Mouse (Mus musculus) testis, adult 2 months (tissue): ENCODE measurements around the gene Pawr. TPM values are rescaled to one million over a fixed set of nuclear protein-coding genes. Genes with fewer than 3 reads are reported as not detected.

Source experiments
- H3K27ac ChIP-seq: fragments of 200-500 bp; 2 replicates; pipeline ENCODE4 v1.5.1; 2012; ENCODE audit warnings: low read depth, low read length; ENCODE audit not compliant: control insufficient read depth, insufficient read depth
- H3K27me3 ChIP-seq: fragments of 200-500 bp; 2 replicates; pipeline ENCODE4 v1.6.1; 2012; ENCODE audit warnings: mild to moderate bottlenecking, low read length, moderate library complexity; ENCODE audit not compliant: control insufficient read depth, insufficient read depth
- H3K36me3 ChIP-seq: fragments of 200-500 bp; 2 replicates; pipeline ENCODE4 v1.6.1; 2012; ENCODE audit warnings: mild to moderate bottlenecking, low read length; ENCODE audit not compliant: control insufficient read depth, insufficient read depth
- H3K4me1 ChIP-seq: fragments of 200-500 bp; 2 replicates; pipeline ENCODE4 v1.6.1; 2012; ENCODE audit warnings: low read length; ENCODE audit not compliant: control insufficient read depth, insufficient read depth
- H3K4me3 ChIP-seq: fragments of 200-500 bp; 2 replicates; pipeline ENCODE4 v1.5.1; 2012; ENCODE audit warnings: low read depth, mild to moderate bottlenecking, low read length, moderate library complexity, mixed read lengths; ENCODE audit not compliant: control insufficient read depth
- CTCF ChIP-seq: fragments of 200-500 bp; IDR thresholded peaks from 2 replicates; pipeline ENCODE4 v1.5.1; 2012; ENCODE audit warnings: low read depth, mild to moderate bottlenecking, inconsistent platforms, low read length, moderate library complexity; ENCODE audit not compliant: control insufficient read depth, insufficient read depth, insufficient replicate concordance
- POLR2A ChIP-seq: fragments of 200-500 bp; IDR thresholded peaks from 2 replicates; pipeline ENCODE4 v1.6.1; 2012; ENCODE audit warnings: low read depth, mild to moderate bottlenecking, inconsistent platforms, low read length, moderate library complexity; ENCODE audit not compliant: control insufficient read depth
- polyA plus RNA-seq: library from polyadenylated mRNA; depleted of rRNA; stranded (reverse); fragments of >200 nt; gene quantifications from 2 replicates; pipeline ENCODE4 v1.2.3, GENCODE M21; 2012

The Pawr gene
- polyA plus RNA-seq, 1 experiment, result 0.91 TPM

DNA sequence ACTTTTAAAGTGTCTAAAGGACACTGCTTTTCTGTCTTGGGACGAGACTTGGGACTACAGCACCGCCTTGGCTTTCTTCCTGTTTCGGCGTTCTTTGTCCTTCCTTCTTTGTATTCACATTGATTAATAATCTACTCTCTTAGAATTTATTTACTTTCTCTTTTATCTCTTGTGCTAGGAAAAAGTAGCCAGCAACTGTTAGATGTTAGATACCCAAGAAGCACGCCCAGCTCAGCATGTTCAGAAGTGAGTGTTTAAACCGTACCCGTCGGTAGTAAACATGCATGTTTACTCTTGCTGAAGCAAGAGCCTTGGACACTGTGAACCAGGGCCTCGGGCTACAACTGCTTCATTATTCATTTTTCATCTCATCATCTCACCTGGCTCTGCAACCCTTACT is 72.2 kb downstream of the Pawr start:
- no peaks in the 10 kb centered on the region for H3K4me1 ChIP-seq
- H3K4me3 ChIP-seq, result no peak overlapping the region
- TF ChIP-seq CTCF, result no peak
- TF ChIP-seq POLR2A, result no peak
- H3K27ac ChIP-seq, result no peak overlapping the region; the same call in 1 of the 2 replicates
- H3K36me3 ChIP-seq, result no peaks in the 10 kb centered on the region
- H3K27me3 ChIP-seq, result no peaks in the 10 kb centered on the region

GRCm38 (mm10) chr10:108405076-108405475 is 73.2 kb downstream of the Pawr start:
- no peaks in the 10 kb centered on the region for H3K27me3 ChIP-seq
- H3K4me3 ChIP-seq, result no peak overlapping the region
- TF ChIP-seq POLR2A, result no peak
- TF ChIP-seq CTCF, result no peak
- H3K27ac ChIP-seq, result no peak overlapping the region
- H3K4me1 ChIP-seq, result no peaks in the 10 kb centered on the region
- H3K36me3 ChIP-seq, result no peaks in the 10 kb centered on the region

- H3K27me3 ChIP-seq, result no peaks in the 10 kb centered on the region
These were observed 74.0 kb downstream of the Pawr start for GRCm38 (mm10) chr10:108405931-108406330.

DNA sequence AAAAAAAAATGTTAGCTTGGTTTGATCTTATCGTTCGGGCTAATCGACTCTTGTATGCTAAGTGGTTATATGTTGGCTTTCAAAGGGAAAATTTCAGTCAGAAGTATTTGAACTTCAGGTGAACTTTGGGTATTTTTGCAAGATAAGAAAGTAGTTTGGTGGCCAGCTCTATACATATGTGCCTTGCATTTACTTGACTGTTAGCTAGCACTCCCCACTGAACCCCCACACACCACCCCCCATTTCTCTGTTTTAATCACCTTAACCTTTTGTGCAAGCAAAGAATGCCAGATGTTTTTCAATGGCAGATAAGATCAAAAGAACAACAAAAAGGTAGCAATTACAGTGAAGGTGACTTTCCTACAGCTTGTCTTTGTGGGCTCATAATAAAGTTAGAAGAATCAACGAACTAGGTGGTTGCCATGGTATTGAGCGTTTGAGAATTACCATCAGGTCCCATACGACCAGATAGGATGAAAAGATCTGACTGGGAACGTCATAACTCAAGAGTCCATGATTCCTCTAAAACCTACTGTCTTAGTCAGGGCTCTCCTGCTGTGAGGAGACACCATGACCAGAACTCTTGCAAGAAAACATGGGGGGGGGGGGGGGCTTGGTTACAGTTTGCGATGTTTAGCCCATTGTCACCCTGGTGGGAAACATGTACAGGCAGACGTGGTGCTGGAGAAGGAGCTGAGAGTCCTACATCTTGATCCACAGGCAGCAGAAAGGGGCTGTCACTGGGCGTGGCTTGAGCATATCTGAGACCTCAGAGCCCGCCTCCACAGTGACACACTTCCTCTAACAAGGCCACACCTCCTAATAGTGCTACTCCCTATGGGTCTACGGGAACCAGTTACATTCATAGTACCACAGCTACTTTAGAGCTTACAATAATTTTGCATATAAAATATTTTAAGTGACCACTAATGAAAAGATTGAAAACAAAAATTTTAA is 75.2 kb downstream of the Pawr start:
- H3K27ac ChIP-seq, result no peak overlapping the region
- TF ChIP-seq CTCF (no peak), POLR2A (no peak)
- no peaks in the 10 kb centered on the region for H3K27me3 ChIP-seq
- H3K4me1 ChIP-seq, result no peaks in the 10 kb centered on the region
- H3K4me3 ChIP-seq, result no peak overlapping the region
- H3K36me3 ChIP-seq, result no peaks in the 10 kb centered on the region

More at GRCm38 (mm10) chr10:108405931-108406330, 74.0 kb downstream of the Pawr start:
- Histone ChIP-seq H3K4me1 (no peaks in the 10 kb centered on the region), H3K36me3 (no peaks in the 10 kb centered on the region), H3K27ac (no peak overlapping the region), H3K4me3 (no peak overlapping the region)
- TF ChIP-seq CTCF (no peak), POLR2A (no peak)

- no peaks in the 10 kb centered on the region for H3K4me1 ChIP-seq
- H3K27me3 ChIP-seq, result no peaks in the 10 kb centered on the region
- H3K27ac ChIP-seq, result no peak overlapping the region; the same call in 1 of the 2 replicates
- no peaks in the 10 kb centered on the region for H3K36me3 ChIP-seq
- H3K4me3 ChIP-seq, result no peak overlapping the region
- TF ChIP-seq CTCF (no peak), POLR2A (no peak)
These were observed 76.1 kb downstream of the Pawr start for GRCm38 (mm10) chr10:108408025-108408424.

DNA sequence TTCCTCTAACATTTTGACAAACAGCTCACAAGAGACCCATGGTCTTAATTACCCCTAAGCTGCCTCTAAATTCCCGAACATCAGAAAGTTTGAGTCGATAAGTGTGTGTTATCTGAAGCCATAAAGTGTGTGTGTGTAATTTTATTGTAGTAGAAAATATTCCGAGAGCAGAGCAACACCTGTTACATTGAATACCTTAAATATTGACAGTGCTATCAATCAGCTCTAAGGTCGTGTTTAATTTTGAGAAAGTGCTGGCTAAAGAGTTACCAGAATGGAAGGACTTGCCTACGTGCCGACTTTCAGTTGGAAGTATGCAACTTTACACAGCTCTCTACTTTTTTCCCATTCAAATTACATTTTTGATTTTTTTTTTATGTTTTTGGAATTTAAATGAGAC is 76.5 kb downstream of the Pawr start:
- no peak for TF ChIP-seq POLR2A
- no peak for TF ChIP-seq CTCF
- no peaks in the 10 kb centered on the region for H3K36me3 ChIP-seq
- no peaks in the 10 kb centered on the region for H3K4me1 ChIP-seq
- H3K4me3 ChIP-seq, result no peak overlapping the region
- H3K27me3 ChIP-seq, result no peaks in the 10 kb centered on the region
- H3K27ac ChIP-seq, result no peak overlapping the region; the same call in 1 of the 2 replicates

GRCm38 (mm10) chr10:108408986-108409385 is 77.1 kb downstream of the Pawr start:
- TF ChIP-seq POLR2A, result no peak
- TF ChIP-seq CTCF, result no peak
- Histone ChIP-seq H3K27ac (no peak overlapping the region), H3K4me1 (no peaks in the 10 kb centered on the region), H3K27me3 (no peaks in the 10 kb centered on the region), H3K4me3 (no peak overlapping the region), H3K36me3 (no peaks in the 10 kb centered on the region)
